Mouse (Mus musculus) testis, adult 2 months (tissue): Measurements from ENCODE around the gene Chst4.

Experiments used
- CTCF ChIP-seq: fragments of 200-500 bp; IDR thresholded peaks from 2 replicates; pipeline ENCODE4 v1.5.1; 2012; ENCODE audit warnings: low read depth, mild to moderate bottlenecking, inconsistent platforms, low read length, moderate library complexity; ENCODE audit not compliant: control insufficient read depth, insufficient read depth, insufficient replicate concordance
- POLR2A ChIP-seq: fragments of 200-500 bp; IDR thresholded peaks from 2 replicates; pipeline ENCODE4 v1.6.1; 2012; ENCODE audit warnings: low read depth, mild to moderate bottlenecking, inconsistent platforms, low read length, moderate library complexity; ENCODE audit not compliant: control insufficient read depth

- TF ChIP-seq POLR2A = no peak
- TF ChIP-seq CTCF = no peak
Measured at GRCm38 (mm10) chr8:110004300-110004699, 35.2 kb downstream of the Chst4 start.
